Mouse (Mus musculus) lung, embryonic 14.5 days (tissue): Measurements from ENCODE around the gene Wrap53. TPM values are rescaled to one million over a fixed set of nuclear protein-coding genes. Genes with fewer than 3 reads are reported as not detected.

Experiments
- ATAC-seq: fragments of 200-750 bp; cut with Nextera tagmentation; 2 replicates; pipeline ENCODE4 v1.8.0; 2017; ENCODE audit warnings: mild to moderate bottlenecking, moderate TSS enrichment, moderate library complexity; ENCODE audit not compliant: insufficient read depth
- DNase-seq: peaks from one replicate; pipeline ENCODE4 v3.0.0-alpha.2; 2015
- H3K27ac ChIP-seq: fragments of 300-500 bp; sonication (generic); 2 replicates; pipeline ENCODE4 v1.5.1; 2014; ENCODE audit warnings: low read depth, mild to moderate bottlenecking, moderate library complexity
- H3K27me3 ChIP-seq: fragments of 300-500 bp; sonication (generic); 2 replicates; pipeline ENCODE4 v1.6.1; 2014; ENCODE audit warnings: low read length, control low read depth; ENCODE audit not compliant: insufficient read depth
- H3K36me3 ChIP-seq: fragments of 300-500 bp; sonication (generic); 2 replicates; pipeline ENCODE4 v1.6.1; 2014; ENCODE audit warnings: control low read depth; ENCODE audit not compliant: insufficient read depth
- H3K4me1 ChIP-seq: fragments of 300-500 bp; sonication (generic); 2 replicates; pipeline ENCODE4 v1.6.1; 2014; ENCODE audit warnings: antibody characterized with exemption, control low read depth; ENCODE audit not compliant: insufficient read depth
- H3K4me2 ChIP-seq: fragments of 300-500 bp; sonication (generic); 2 replicates; pipeline ENCODE4 v1.6.1; 2014; ENCODE audit warnings: mild to moderate bottlenecking
- H3K4me3 ChIP-seq: fragments of 300-500 bp; sonication (generic); 2 replicates; pipeline ENCODE4 v1.5.1; 2014; ENCODE audit warnings: low read depth, low read length
- H3K9ac ChIP-seq: fragments of 300-500 bp; sonication (generic); 2 replicates; pipeline ENCODE4 v1.6.1; 2014
- H3K9me3 ChIP-seq: fragments of 300-500 bp; sonication (generic); 2 replicates; pipeline ENCODE4 v1.6.1; 2016; ENCODE audit warnings: low read depth, low read length, control low read depth
- CTCF ChIP-seq: IDR thresholded peaks from 2 replicates; pipeline ENCODE4 v1.5.1; 2016; ENCODE audit warnings: antibody characterized with exemption, low read depth
- WGBS: fragments of 180-500 bp; shearing (Covaris S2); extraction: QIAGEN DNeasy Blood & Tissue Kit; methylation state at CpG from one replicate; pipeline ENCODE4 v1.1.7; 2014; 5-methylcytosine and 5-hydroxymethylcytosine counted together
- polyA plus RNA-seq: library from polyadenylated mRNA; unstranded; fragments of >200 nt; fragmentation: Nextera tagmentation; extraction: Ambion mirVana; gene quantifications from 2 replicates; pipeline ENCODE4 v1.2.1, GENCODE M21; 2014

Gene Wrap53
- polyA plus RNA-seq, 1 experiment from 2014 or later = 33.6 TPM

- no peak for ATAC-seq
- Histone ChIP-seq H3K4me3 (no peak overlapping the region), H3K36me3 (peaks cover 12% of the 10 kb centered on the region), H3K9me3 (no peaks in the 10 kb centered on the region), H3K4me2 (no peak overlapping the region), H3K27me3 (no peaks in the 10 kb centered on the region), H3K27ac (no peak overlapping the region), H3K9ac (no peak overlapping the region), H3K4me1 (peaks cover 9% of the 10 kb centered on the region; the same call in 1 of the 2 replicates)
- peak; percentile 28 for DNase-seq
- WGBS = 42% methylated on average over 14 of the region's 14 CpGs
- TF ChIP-seq CTCF = no peak
Observed at GRCm38 (mm10) chr11:69557381-69557958, 22.6 kb downstream of the Wrap53 start.

- H3K4me2 ChIP-seq = no peak overlapping the region
- ATAC-seq (no peak), DNase-seq (peak; percentile 36)
- no peak overlapping the region for H3K27ac ChIP-seq
- peaks cover 8% of the 10 kb centered on the region; the same call in 1 of the 2 replicates for H3K4me1 ChIP-seq
- no peak overlapping the region for H3K4me3 ChIP-seq
- H3K9me3 ChIP-seq = no peaks in the 10 kb centered on the region
- no peaks in the 10 kb centered on the region for H3K36me3 ChIP-seq
- 68% methylated on average over 5 of the region's 5 CpGs for WGBS
- no peak for TF ChIP-seq CTCF
- H3K27me3 ChIP-seq = no peaks in the 10 kb centered on the region
- no peak overlapping the region for H3K9ac ChIP-seq
Observed at GRCm38 (mm10) chr11:69554539-69555140, 25.4 kb downstream of the Wrap53 start.

- Histone ChIP-seq H3K9ac (no peak overlapping the region), H3K27ac (no peak overlapping the region), H3K4me3 (no peak overlapping the region), H3K4me2 (no peak overlapping the region), H3K36me3 (no peaks in the 10 kb centered on the region), H3K9me3 (no peaks in the 10 kb centered on the region), H3K4me1 (no peaks in the 10 kb centered on the region), H3K27me3 (0 out of 2 replicates have a peak, but pooled peaks cover 4% of the 10 kb centered on the region)
- 5% methylated on average over 2 of the region's 2 CpGs for WGBS
- ATAC-seq (no peak), DNase-seq (no peak)
- TF ChIP-seq CTCF = no peak
Observed at GRCm38 (mm10) chr11:69553341-69553721, 26.7 kb downstream of the Wrap53 start.

- Histone ChIP-seq H3K4me3 (no peak overlapping the region), H3K9ac (no peak overlapping the region), H3K27ac (no peak overlapping the region), H3K4me2 (no peak overlapping the region), H3K4me1 (no peaks in the 10 kb centered on the region), H3K9me3 (no peaks in the 10 kb centered on the region), H3K27me3 (0 out of 2 replicates have a peak, but pooled peaks cover 4% of the 10 kb centered on the region), H3K36me3 (no peaks in the 10 kb centered on the region)
- ATAC-seq = no peak
- TF ChIP-seq CTCF = no peak
- WGBS = 21% methylated on average over 14 of the region's 14 CpGs
- DNase-seq = peak; percentile 34
Observed at GRCm38 (mm10) chr11:69552622-69553340, 27.3 kb downstream of the Wrap53 start.

- H3K4me2 ChIP-seq = no peak overlapping the region
- H3K4me3 ChIP-seq = no peak overlapping the region
- no peak for TF ChIP-seq CTCF
- H3K36me3 ChIP-seq = no peaks in the 10 kb centered on the region
- no peaks in the 10 kb centered on the region for H3K4me1 ChIP-seq
- ATAC-seq (no peak), DNase-seq (peak; percentile 6)
- no peak overlapping the region for H3K9ac ChIP-seq
- H3K27me3 ChIP-seq = 0 out of 2 replicates have a peak, but pooled peaks cover 4% of the 10 kb centered on the region
- 66% methylated on average over 4 of the region's 4 CpGs for WGBS
- H3K9me3 ChIP-seq = no peaks in the 10 kb centered on the region
- H3K27ac ChIP-seq = no peak overlapping the region
Observed at GRCm38 (mm10) chr11:69551310-69551709, 28.7 kb downstream of the Wrap53 start.

GRCm38 (mm10) chr11:69549060-69549656 is 30.9 kb downstream of the Wrap53 start, which contains the start of gene Dnah2:
Gene Dnah2, minus strand, starts transcription at chr11:69549110.
- WGBS = 33% methylated on average over 12 of the region's 12 CpGs
- Histone ChIP-seq H3K4me2 (no peak within 1 kb of the TSS), H3K27me3 (0 out of 2 replicates have a peak, but pooled peaks cover 4% of the 10 kb centered on the region), H3K9ac (no peak within 1 kb of the TSS), H3K9me3 (no peaks in the 10 kb centered on the region), H3K4me3 (no peak within 1 kb of the TSS), H3K4me1 (no peaks in the 10 kb centered on the region), H3K36me3 (no peaks in the 10 kb centered on the region), H3K27ac (no peak within 1 kb of the TSS)
- no peak for ATAC-seq
- no peak for TF ChIP-seq CTCF
- no peak for DNase-seq
